Mouse (Mus musculus): ENCODE measurements around the gene Grrp1. TPM values are rescaled to one million over a fixed set of nuclear protein-coding genes. Genes with fewer than 3 reads are reported as not detected.

Gene Grrp1
- polyA plus RNA-seq, 1 experiment = 6.6 TPM

DNA sequence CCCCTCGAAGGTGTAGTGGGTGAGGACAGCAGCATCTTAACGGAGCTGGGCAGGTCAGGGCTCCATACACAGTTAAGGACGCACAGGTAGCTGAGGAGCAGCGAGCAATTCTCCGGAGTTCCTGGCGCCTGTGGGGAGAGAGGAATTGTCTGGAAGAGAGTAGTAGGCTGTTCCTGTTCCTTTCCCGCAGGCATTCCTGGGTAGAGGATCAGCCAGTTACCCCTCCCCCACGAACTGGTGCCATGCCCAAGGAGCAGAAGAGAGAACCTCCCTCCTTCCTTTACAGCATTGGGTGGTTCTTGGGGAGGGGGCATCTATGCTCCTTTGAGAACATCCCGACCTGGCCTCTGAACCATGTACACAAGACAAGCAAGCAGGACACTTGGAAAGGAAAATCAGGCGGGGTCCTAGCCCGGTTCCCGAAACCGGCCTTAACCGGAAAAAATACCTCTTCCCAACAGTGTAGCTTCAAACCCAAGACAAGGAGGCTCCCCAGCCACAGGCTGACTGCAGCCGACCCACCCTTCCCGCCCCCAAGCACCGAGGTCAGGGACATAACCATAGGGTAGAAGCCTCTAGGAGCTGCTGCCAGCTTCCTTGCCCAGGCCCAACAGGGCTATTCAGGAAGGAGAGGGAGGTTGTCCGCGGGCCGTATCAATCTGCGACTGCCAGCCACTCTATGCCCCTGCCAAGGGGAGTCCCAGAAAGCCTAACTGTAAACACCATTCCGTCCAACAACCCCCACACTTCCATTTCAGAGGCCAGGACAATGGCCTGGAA, 1.6 kb downstream of the Grrp1 start:
- Histone ChIP-seq H3K27me3 (ENCODE audit: control insufficient read depth, insufficient read depth, low read length) (peaks cover 2% of the 10 kb centered on the region; the same call in 1 of the 2 replicates), H3K4me3 (replicated peaks; ENCODE audit: insufficient read depth, low read depth, low read length) (no peak overlapping the region), H3K27ac (ENCODE audit: insufficient read depth, low read length) (no peak overlapping the region), H3K4me1 (ENCODE audit: control insufficient read depth, insufficient read depth, low read length) (no peaks in the 10 kb centered on the region)
- TF ChIP-seq CTCF (IDR thresholded peaks at IDR 0.05; ENCODE audit: borderline replicate concordance, insufficient read depth, low read depth, low read length) (no peak), POLR2A (IDR thresholded peaks at IDR 0.05; ENCODE audit: borderline replicate concordance, insufficient read depth, low read length) (no peak)
- 35% methylated on average over 22 of the region's 22 CpGs for WGBS
- DNase-seq = no peak

DNA sequence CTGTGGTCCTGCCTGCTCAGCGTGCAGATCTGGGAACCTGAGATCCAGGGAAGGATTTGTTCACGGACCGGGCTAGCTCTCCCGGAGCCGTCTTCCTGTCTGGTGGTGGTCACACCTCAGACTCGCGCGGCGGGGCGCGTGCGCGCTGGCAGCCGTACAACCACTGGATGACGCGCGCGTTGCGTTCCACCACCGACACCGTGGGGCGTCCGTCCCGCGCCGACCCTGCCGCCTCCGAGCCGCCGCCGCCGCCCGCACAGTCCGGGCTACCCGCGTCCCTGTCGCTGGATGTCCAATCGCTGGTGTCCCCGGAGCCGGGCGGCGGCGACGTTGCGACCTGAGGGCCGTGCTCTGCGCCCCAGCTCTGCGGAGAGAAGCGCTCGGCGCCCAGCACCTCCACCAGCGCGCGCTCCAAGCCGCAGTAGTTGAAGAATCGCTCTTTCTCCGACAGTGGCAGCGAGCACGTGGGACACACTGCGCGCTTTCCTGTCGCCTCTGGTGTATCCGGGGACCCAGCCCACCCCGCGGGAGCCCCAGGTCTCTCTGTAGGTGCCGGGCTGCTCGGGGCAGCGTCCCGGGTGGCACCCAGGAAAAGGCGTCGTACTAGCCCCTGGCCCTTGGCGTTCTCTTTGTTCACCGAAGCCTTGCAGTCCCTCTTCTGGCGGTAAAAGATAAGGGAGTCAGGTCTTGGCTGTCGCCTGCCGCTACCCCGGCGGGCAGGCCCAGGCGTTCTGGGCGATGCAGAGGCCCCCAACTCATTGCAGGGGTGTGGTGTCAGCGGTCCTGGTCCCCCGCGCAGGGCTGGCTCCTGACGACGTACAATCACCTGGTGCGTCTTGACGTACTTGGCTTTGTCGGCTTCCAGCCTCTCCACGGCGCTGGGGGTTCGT, 2.4 kb downstream of the Grrp1 start:
- DNase-seq = peak; percentile 28 to 33
- peaks cover 2% of the 10 kb centered on the region; the same call in 1 of the 2 replicates for H3K27me3 ChIP-seq (ENCODE audit: control insufficient read depth, insufficient read depth, low read length)
- no peaks in the 10 kb centered on the region for H3K4me1 ChIP-seq (ENCODE audit: control insufficient read depth, insufficient read depth, low read length)

DNA sequence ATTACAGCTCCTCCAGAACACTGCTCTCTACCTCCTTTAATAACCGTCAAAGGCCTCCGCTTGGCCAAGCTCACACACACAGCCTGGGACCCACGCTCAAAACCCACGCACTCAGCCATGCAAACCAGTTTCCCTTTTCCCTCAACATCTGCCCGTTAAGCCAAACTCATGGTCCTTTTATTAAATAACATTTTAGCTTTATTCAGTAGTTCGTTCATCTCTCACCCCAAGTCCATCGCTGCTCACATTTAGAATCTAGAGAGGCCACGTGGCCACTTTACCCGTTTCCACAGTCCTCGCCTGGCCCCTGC, 3.0 kb downstream of the Grrp1 start:
- Histone ChIP-seq H3K4me3 (replicated peaks; ENCODE audit: insufficient read depth, low read depth, low read length) (peak overlapping the region; percentile 32), H3K27me3 (ENCODE audit: control insufficient read depth, insufficient read depth, low read length) (peaks cover 2% of the 10 kb centered on the region; the same call in 1 of the 2 replicates), H3K27ac (ENCODE audit: insufficient read depth, low read length) (no peak overlapping the region), H3K4me1 (ENCODE audit: control insufficient read depth, insufficient read depth, low read length) (no peaks in the 10 kb centered on the region)
- no peak for TF ChIP-seq POLR2A (IDR thresholded peaks at IDR 0.05; ENCODE audit: borderline replicate concordance, insufficient read depth, low read length)
- no peak for TF ChIP-seq CTCF (IDR thresholded peaks at IDR 0.05; ENCODE audit: borderline replicate concordance, insufficient read depth, low read depth, low read length)
- 10% methylated on average over 10 of the region's 10 CpGs for WGBS
- peak in 1 of 2 experiments; percentile 17 for DNase-seq

More for the DNA sequence above, 2.4 kb downstream of the Grrp1 start:
- TF ChIP-seq POLR2A (IDR thresholded peaks at IDR 0.05; ENCODE audit: borderline replicate concordance, insufficient read depth, low read length) = no peak
- no peak for TF ChIP-seq CTCF (IDR thresholded peaks at IDR 0.05; ENCODE audit: borderline replicate concordance, insufficient read depth, low read depth, low read length)
- no peak overlapping the region for H3K27ac ChIP-seq (ENCODE audit: insufficient read depth, low read length)
- peak overlapping the region; percentile 32 for H3K4me3 ChIP-seq (replicated peaks; ENCODE audit: insufficient read depth, low read depth, low read length)
- WGBS = 2% methylated on average over 90 of the region's 91 CpGs

DNA sequence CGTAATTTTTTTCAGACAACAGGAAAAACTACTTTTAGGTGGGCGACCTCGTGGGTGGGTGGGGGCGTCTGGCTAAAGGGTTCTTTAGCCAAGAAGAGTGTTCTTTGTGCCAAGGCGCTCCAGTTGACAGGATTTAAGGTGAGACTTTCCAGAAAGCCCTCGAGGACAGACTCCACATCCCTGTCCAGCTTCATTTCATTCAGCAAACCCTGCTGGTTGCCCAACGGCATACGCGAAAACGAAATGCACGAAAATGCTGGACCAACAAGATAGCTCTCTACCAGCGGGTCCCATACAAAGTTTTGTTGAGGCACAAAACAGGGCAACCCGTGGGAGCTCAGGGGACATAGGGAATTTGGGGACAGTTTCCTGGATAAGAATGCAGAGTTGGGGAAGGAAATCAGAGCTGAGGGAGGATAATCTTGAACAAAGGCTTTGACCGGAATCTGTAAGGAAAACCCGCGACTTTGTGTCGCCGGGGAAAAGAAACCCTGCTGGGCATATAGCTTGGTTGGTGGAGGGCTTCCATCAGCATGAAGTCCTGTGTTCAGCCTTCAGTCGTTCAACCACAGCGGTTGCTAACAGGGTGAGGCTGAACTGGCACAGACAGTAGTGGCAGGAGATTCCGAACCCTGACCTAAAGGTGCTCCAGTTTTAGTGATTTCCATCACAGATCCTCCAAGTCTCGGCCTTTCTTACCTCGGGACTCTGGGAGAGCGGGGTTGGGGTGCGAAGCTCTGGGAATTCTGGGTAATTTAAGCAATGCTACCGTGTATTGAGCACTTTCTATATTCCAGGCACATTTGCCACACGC, 3.6 kb downstream of the Grrp1 start:
- Histone ChIP-seq H3K4me3 (replicated peaks; ENCODE audit: insufficient read depth, low read depth, low read length) (peak overlapping the region; percentile 33), H3K4me1 (ENCODE audit: control insufficient read depth, insufficient read depth, low read length) (no peaks in the 10 kb centered on the region), H3K27me3 (ENCODE audit: control insufficient read depth, insufficient read depth, low read length) (peaks cover 2% of the 10 kb centered on the region; the same call in 1 of the 2 replicates), H3K27ac (ENCODE audit: insufficient read depth, low read length) (no peak overlapping the region)
- DNase-seq = peak in 1 of 2 experiments; percentile 20
- TF ChIP-seq CTCF (IDR thresholded peaks at IDR 0.05; ENCODE audit: borderline replicate concordance, insufficient read depth, low read depth, low read length) (no peak), POLR2A (IDR thresholded peaks at IDR 0.05; ENCODE audit: borderline replicate concordance, insufficient read depth, low read length) (no peak)
- 10% methylated on average over 27 of the region's 27 CpGs for WGBS

DNA sequence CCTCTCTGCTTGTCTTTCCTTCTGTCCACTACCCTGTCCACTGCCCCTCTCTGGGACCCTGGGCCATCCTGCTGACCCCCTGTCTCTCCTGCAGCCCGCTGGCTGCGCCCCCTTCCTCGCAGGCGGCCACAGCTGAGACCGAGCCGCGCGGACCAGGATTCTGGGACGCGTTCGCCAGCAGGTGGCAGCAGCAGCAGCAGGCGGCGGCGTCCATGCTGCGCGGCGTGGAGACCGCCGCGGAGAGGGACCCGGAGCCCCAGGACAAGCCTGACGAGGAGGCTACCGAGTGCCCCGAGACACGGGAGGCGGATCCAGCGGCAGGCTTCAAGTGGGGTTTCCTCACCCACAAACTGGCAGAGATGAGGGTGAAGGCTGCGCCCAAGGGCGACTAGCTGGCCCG, 4.3 kb downstream of the Grrp1 start:
- Histone ChIP-seq H3K27me3 (ENCODE audit: control insufficient read depth, insufficient read depth, low read length) (peaks cover 2% of the 10 kb centered on the region; the same call in 1 of the 2 replicates), H3K4me3 (replicated peaks; ENCODE audit: insufficient read depth, low read depth, low read length) (peak overlapping the region; percentile 33), H3K4me1 (ENCODE audit: control insufficient read depth, insufficient read depth, low read length) (no peaks in the 10 kb centered on the region), H3K27ac (ENCODE audit: insufficient read depth, low read length) (no peak overlapping the region)
- under 1% methylated on average over 30 of the region's 30 CpGs for WGBS
- DNase-seq = peak; percentile 46 to 70
- peak; percentile 33; the same call in 1 of the 2 replicates for TF ChIP-seq CTCF (IDR thresholded peaks at IDR 0.05; ENCODE audit: borderline replicate concordance, insufficient read depth, low read depth, low read length)
- TF ChIP-seq POLR2A (IDR thresholded peaks at IDR 0.05; ENCODE audit: borderline replicate concordance, insufficient read depth, low read length) = no peak

DNA sequence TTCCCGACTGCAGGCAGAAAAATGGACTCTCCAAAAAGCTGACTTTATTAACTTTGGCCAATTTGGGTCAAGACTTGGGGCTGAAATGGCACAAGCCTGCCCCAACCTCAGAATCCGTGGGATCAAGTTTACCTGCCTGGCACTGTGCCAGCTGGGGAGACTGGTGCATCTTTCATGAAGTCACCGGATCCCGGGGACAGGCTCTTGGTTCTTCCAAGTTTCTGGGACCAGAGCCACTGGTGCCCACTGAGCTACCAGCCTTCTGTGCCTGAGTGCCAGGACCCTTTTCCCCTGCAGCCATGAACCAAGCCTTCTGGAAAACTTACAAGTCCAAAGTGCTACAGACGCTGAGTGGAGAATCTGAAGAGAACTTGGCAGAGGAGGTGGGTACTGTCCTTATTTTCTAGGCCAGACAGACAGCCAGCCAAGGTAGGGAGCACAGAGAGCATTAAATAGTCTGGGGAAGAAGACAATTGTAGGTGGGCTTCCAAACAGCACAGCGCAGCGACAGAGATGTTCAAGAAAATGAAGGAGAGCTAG, 7.1 kb downstream of the Grrp1 start, which contains the start of gene Gm30191:
Gene Gm30191, plus strand, starts transcription at position 217 of the 540 bp plus-strand sequence.
- WGBS = 5% methylated on average over 7 of the region's 7 CpGs
- H3K4me1 ChIP-seq (ENCODE audit: control insufficient read depth, insufficient read depth, low read length) = no peaks in the 10 kb centered on the region
- no peak for TF ChIP-seq POLR2A (IDR thresholded peaks at IDR 0.05; ENCODE audit: borderline replicate concordance, insufficient read depth, low read length)
- no peak for TF ChIP-seq CTCF (IDR thresholded peaks at IDR 0.05; ENCODE audit: borderline replicate concordance, insufficient read depth, low read depth, low read length)
- H3K27me3 ChIP-seq (ENCODE audit: control insufficient read depth, insufficient read depth, low read length) = peaks cover 2% of the 10 kb centered on the region; the same call in 1 of the 2 replicates
- no peak within 1 kb of the TSS for H3K4me3 ChIP-seq (replicated peaks; ENCODE audit: insufficient read depth, low read depth, low read length)
- peak; percentile 32 to 33 for DNase-seq
- no peak within 1 kb of the TSS for H3K27ac ChIP-seq (ENCODE audit: insufficient read depth, low read length)

DNA sequence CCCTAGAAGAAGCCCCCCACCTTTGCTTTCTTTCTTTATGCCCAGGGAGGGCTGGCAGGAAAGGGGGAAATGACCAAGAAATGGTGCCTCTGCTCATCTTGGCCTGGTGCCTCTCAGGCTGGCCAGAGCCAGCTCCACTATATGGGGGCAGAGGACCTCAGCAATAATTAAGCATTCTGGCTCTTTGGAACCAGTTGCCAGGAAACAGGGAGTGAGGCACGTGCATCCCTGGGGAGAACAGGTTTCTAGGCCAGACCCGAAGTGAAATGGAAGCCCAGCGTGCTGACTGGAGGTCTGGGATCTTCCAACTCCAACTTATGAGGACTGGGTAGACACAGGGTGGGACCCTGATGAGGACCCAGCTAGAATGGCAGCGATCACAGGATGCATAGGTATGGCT, 7.7 kb downstream of the Grrp1 start:
- peak; percentile 21 to 30 for DNase-seq
- no peak overlapping the region for H3K4me3 ChIP-seq (replicated peaks; ENCODE audit: insufficient read depth, low read depth, low read length)
- TF ChIP-seq CTCF (IDR thresholded peaks at IDR 0.05; ENCODE audit: borderline replicate concordance, insufficient read depth, low read depth, low read length) (no peak), POLR2A (IDR thresholded peaks at IDR 0.05; ENCODE audit: borderline replicate concordance, insufficient read depth, low read length) (no peak)
- H3K27me3 ChIP-seq (ENCODE audit: control insufficient read depth, insufficient read depth, low read length) = no peaks in the 10 kb centered on the region; the same call in 1 of the 2 replicates
- WGBS = 9% methylated on average over 4 of the region's 4 CpGs
- H3K4me1 ChIP-seq (ENCODE audit: control insufficient read depth, insufficient read depth, low read length) = no peaks in the 10 kb centered on the region
- no peak overlapping the region for H3K27ac ChIP-seq (ENCODE audit: insufficient read depth, low read length)
